Mouse (Mus musculus): ENCODE results near the gene Ankrd28. TPM values are rescaled to one million over a fixed set of nuclear protein-coding genes. Genes with fewer than 3 reads are reported as not detected.

Gene Ankrd28
- polyA plus RNA-seq, 1 experiment from 2014 or later, result 4.1 TPM

GRCm38 (mm10) chr14:31832022-31832421 lies 1.6 kb upstream of the Ankrd28 start:
- ATAC-seq (replicated peaks; ENCODE audit: insufficient number of reproducible peaks, insufficient read depth, low FRiP score, low read depth), result no peak
- peaks cover 7% of the 10 kb centered on the region for H3K4me1 ChIP-seq (replicated peaks)
- no peak overlapping the region for H3K9ac ChIP-seq
- H3K36me3 ChIP-seq, result no peaks in the 10 kb centered on the region
- no peak overlapping the region for H3K4me3 ChIP-seq
- no peaks in the 10 kb centered on the region for H3K27me3 ChIP-seq
- 50% methylated on average over 4 of the region's 4 CpGs for WGBS
- no peak overlapping the region for H3K27ac ChIP-seq
- peaks cover 4% of the 10 kb centered on the region; the same call in 1 of the 2 replicates for H3K9me3 ChIP-seq (replicated peaks)
- no peak overlapping the region for H3K4me2 ChIP-seq

- no peaks in the 10 kb centered on the region for H3K36me3 ChIP-seq
These were observed 890 bp upstream of the Ankrd28 start for GRCm38 (mm10) chr14:31831370-31831712.

GRCm38 (mm10) chr14:31829761-31830562 lies 489 bp downstream of the Ankrd28 start:
- Histone ChIP-seq H3K4me3 (peak overlapping the region; percentile 95), H3K27me3 (no peaks in the 10 kb centered on the region), H3K4me2 (peak overlapping the region; percentile 91), H3K9ac (peak overlapping the region; percentile 90), H3K27ac (peak overlapping the region; percentile 96), H3K36me3 (no peaks in the 10 kb centered on the region), H3K4me1 (replicated peaks) (peaks cover 7% of the 10 kb centered on the region), H3K9me3 (replicated peaks) (no peaks in the 10 kb centered on the region)
- peak; percentile 66 for ATAC-seq (replicated peaks; ENCODE audit: insufficient number of reproducible peaks, insufficient read depth, low FRiP score, low read depth)
- WGBS, result under 1% methylated on average over 86 of the region's 97 CpGs

More at GRCm38 (mm10) chr14:31831370-31831712, 890 bp upstream of the Ankrd28 start:
- Histone ChIP-seq H3K4me1 (replicated peaks) (peaks cover 7% of the 10 kb centered on the region), H3K4me3 (peak overlapping the region; percentile 95), H3K9me3 (replicated peaks) (no peaks in the 10 kb centered on the region), H3K4me2 (peak overlapping the region; percentile 88), H3K9ac (peak overlapping the region; percentile 73), H3K27ac (peak overlapping the region; percentile 70; the same call in 1 of the 2 replicates), H3K27me3 (no peaks in the 10 kb centered on the region)
- ATAC-seq (replicated peaks; ENCODE audit: insufficient number of reproducible peaks, insufficient read depth, low FRiP score, low read depth), result no peak
- WGBS, result 8% methylated on average over 7 of the region's 7 CpGs

GRCm38 (mm10) chr14:31827221-31827620 lies 3.2 kb downstream of the Ankrd28 start:
- Histone ChIP-seq H3K27me3 (no peaks in the 10 kb centered on the region), H3K4me3 (no peak overlapping the region), H3K36me3 (no peaks in the 10 kb centered on the region), H3K9me3 (replicated peaks) (no peaks in the 10 kb centered on the region), H3K4me1 (replicated peaks) (peaks cover 7% of the 10 kb centered on the region), H3K9ac (no peak overlapping the region), H3K27ac (no peak overlapping the region), H3K4me2 (no peak overlapping the region)
- no peak for ATAC-seq (replicated peaks; ENCODE audit: insufficient number of reproducible peaks, insufficient read depth, low FRiP score, low read depth)

DNA sequence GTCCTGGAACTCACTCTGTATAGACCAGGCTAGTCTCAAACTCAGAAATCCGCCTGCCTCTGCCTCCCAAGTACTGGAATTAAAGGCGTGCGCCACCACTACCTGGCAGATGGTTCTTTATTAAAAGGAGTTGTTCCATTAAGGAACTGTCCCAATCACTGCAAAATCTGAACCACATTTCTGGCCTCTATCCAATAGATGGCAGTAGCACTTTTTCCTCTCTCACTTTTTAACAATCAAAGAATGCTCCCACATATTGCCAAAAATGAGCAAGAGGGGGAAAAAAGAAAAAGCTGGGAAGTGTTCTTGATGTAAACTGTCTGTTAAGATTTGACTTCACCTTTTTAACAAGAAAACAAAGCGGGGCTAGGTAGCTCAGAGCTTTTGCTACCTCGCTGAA lies 20.5 kb downstream of the Ankrd28 start:
- 91% methylated on average over 5 of the region's 5 CpGs for WGBS
- no peak overlapping the region for H3K4me3 ChIP-seq
- H3K4me2 ChIP-seq, result no peak overlapping the region
- H3K9me3 ChIP-seq (replicated peaks), result no peaks in the 10 kb centered on the region
- H3K27ac ChIP-seq, result no peak overlapping the region
- H3K4me1 ChIP-seq (replicated peaks), result no peaks in the 10 kb centered on the region
- ATAC-seq (replicated peaks; ENCODE audit: insufficient number of reproducible peaks, insufficient read depth, low FRiP score, low read depth), result no peak
- H3K9ac ChIP-seq, result no peak overlapping the region
- H3K27me3 ChIP-seq, result no peaks in the 10 kb centered on the region
- H3K36me3 ChIP-seq, result no peaks in the 10 kb centered on the region

DNA sequence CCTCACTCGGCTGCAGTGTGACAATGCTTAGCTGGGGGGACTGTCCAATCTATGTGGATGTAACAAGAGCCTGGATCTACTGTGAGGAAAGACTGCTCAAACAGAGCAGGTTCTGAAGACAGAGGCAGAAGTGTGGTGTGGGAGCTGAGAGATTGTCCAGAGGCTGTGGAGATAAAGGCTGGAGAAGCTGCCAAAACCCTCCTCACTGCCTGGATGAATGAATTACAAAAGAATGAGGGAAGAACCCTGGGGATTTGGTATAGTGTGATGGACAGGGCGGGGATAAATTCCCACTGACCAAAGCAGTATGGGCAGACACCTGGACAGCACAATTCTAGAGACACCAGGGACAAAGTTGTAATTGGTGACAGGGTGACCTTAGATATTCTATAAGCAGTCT lies 26.7 kb downstream of the Ankrd28 start:
- no peak overlapping the region for H3K4me2 ChIP-seq
- H3K27ac ChIP-seq, result peak overlapping the region; percentile 53
- 0 out of 2 replicates have a peak, but pooled peaks have one; percentile 31 for ATAC-seq (replicated peaks; ENCODE audit: insufficient number of reproducible peaks, insufficient read depth, low FRiP score, low read depth)
- no peak overlapping the region for H3K9ac ChIP-seq
- WGBS, result 37% methylated on average over 2 of the region's 2 CpGs
- no peaks in the 10 kb centered on the region for H3K36me3 ChIP-seq
- H3K9me3 ChIP-seq (replicated peaks), result no peaks in the 10 kb centered on the region
- H3K4me3 ChIP-seq, result no peak overlapping the region
- no peaks in the 10 kb centered on the region for H3K27me3 ChIP-seq
- H3K4me1 ChIP-seq (replicated peaks), result peaks cover 6% of the 10 kb centered on the region

- Histone ChIP-seq H3K27me3 (no peaks in the 10 kb centered on the region), H3K4me3 (no peak overlapping the region), H3K27ac (no peak overlapping the region), H3K4me2 (no peak overlapping the region), H3K9me3 (replicated peaks) (no peaks in the 10 kb centered on the region), H3K4me1 (replicated peaks) (peaks cover 6% of the 10 kb centered on the region), H3K36me3 (no peaks in the 10 kb centered on the region), H3K9ac (no peak overlapping the region)
- WGBS, result 85% methylated on average over 7 of the region's 7 CpGs
- ATAC-seq (replicated peaks; ENCODE audit: insufficient number of reproducible peaks, insufficient read depth, low FRiP score, low read depth), result no peak
These were observed 29.5 kb downstream of the Ankrd28 start for GRCm38 (mm10) chr14:31800976-31801375.

- no peak for ATAC-seq (replicated peaks; ENCODE audit: insufficient number of reproducible peaks, insufficient read depth, low FRiP score, low read depth)
- peaks cover 6% of the 10 kb centered on the region for H3K4me1 ChIP-seq (replicated peaks)
- no peaks in the 10 kb centered on the region for H3K9me3 ChIP-seq (replicated peaks)
- WGBS, result 76% methylated on average over 5 of the region's 5 CpGs
- no peak overlapping the region for H3K9ac ChIP-seq
- no peaks in the 10 kb centered on the region for H3K36me3 ChIP-seq
- H3K27me3 ChIP-seq, result no peaks in the 10 kb centered on the region
- no peak overlapping the region for H3K27ac ChIP-seq
- no peak overlapping the region for H3K4me2 ChIP-seq
- no peak overlapping the region for H3K4me3 ChIP-seq
These were observed 30.0 kb downstream of the Ankrd28 start for GRCm38 (mm10) chr14:31800446-31800845.

DNA sequence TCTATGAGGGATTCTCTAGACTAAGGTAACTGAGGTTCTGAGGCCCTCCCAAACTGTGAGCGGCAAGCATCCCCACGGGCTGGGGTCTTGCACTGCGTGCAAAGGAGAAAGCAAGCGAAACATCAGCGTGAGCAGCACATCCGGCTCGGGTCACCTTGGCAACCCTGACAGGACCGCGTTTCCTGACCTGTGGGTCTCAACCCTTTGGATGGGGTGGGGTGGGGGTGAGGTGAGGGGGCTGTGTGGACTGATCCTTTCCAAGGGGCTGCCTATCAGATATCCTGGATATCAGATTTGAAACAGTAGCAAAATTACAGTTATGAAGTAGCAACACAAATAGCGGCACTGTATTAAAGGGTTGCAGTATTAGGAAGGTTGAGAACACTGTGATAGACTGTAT lies 31.5 kb downstream of the Ankrd28 start:
- ATAC-seq (replicated peaks; ENCODE audit: insufficient number of reproducible peaks, insufficient read depth, low FRiP score, low read depth), result no peak
- no peaks in the 10 kb centered on the region for H3K9me3 ChIP-seq (replicated peaks)
- no peaks in the 10 kb centered on the region for H3K36me3 ChIP-seq
- H3K4me1 ChIP-seq (replicated peaks), result peaks cover 14% of the 10 kb centered on the region
- no peak overlapping the region for H3K4me3 ChIP-seq
- H3K9ac ChIP-seq, result no peak overlapping the region
- no peak overlapping the region for H3K27ac ChIP-seq
- no peaks in the 10 kb centered on the region for H3K27me3 ChIP-seq
- whole genome bisulfite sequencing, result 76% methylated on average over 10 of the region's 10 CpGs
- no peak overlapping the region for H3K4me2 ChIP-seq

DNA sequence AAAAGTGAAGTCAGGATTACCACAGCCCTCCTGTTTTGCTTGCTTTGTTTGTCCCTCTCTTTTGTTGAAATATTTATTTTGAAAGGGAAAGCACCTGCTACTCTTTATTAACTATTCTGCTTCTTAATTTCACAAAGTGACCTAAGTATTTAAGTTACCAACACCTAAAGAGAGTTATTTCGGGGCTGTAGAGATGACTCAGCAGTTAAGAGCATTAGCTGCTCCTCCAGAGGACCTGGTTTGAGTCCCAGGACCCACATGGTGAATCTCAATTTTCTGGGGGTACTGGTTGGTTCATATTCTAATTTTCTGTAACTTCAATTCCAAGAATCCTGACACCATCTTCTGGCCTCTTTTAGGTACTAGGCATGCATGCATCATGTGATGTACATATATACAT lies 34.9 kb downstream of the Ankrd28 start:
- H3K4me1 ChIP-seq (replicated peaks), result peaks cover 12% of the 10 kb centered on the region
- H3K4me3 ChIP-seq, result no peak overlapping the region
- H3K4me2 ChIP-seq, result no peak overlapping the region
- no peaks in the 10 kb centered on the region for H3K36me3 ChIP-seq
- H3K9ac ChIP-seq, result no peak overlapping the region
- no peak for ATAC-seq (replicated peaks; ENCODE audit: insufficient number of reproducible peaks, insufficient read depth, low FRiP score, low read depth)
- H3K27me3 ChIP-seq, result no peaks in the 10 kb centered on the region
- WGBS, result 47% methylated on average over 1 of the region's 1 CpGs
- no peaks in the 10 kb centered on the region for H3K9me3 ChIP-seq (replicated peaks)
- H3K27ac ChIP-seq, result no peak overlapping the region

- H3K4me1 ChIP-seq (replicated peaks), result peaks cover 12% of the 10 kb centered on the region
- H3K4me2 ChIP-seq, result no peak overlapping the region
- no peak overlapping the region for H3K27ac ChIP-seq
- H3K27me3 ChIP-seq, result no peaks in the 10 kb centered on the region
- no peak overlapping the region for H3K9ac ChIP-seq
- ATAC-seq (replicated peaks; ENCODE audit: insufficient number of reproducible peaks, insufficient read depth, low FRiP score, low read depth), result no peak
- H3K9me3 ChIP-seq (replicated peaks), result no peaks in the 10 kb centered on the region
- WGBS, result 33% methylated on average over 1 of the region's 1 CpGs
- no peaks in the 10 kb centered on the region for H3K36me3 ChIP-seq
- H3K4me3 ChIP-seq, result no peak overlapping the region
These were observed 35.7 kb downstream of the Ankrd28 start for GRCm38 (mm10) chr14:31794776-31795126.

All from heart, embryonic 15.5 days (tissue).